Mouse (Mus musculus) megakaryocyte, embryonic 14.5 days (primary cell): Measurements from ENCODE around the gene Lcmt1.

Experiments used
- FLI1 ChIP-seq: IDR thresholded peaks from 2 replicates; pipeline ENCODE4 v1.6.1; 2012; ENCODE audit warnings: low read length, inconsistent platforms, mixed read lengths
- GATA1 ChIP-seq: IDR thresholded peaks from 3 replicates; pipeline ENCODE4 v1.6.1; 2012; ENCODE audit warnings: mixed read lengths, low read length, inconsistent platforms, borderline replicate concordance

- TF ChIP-seq GATA1 (no peak), FLI1 (no peak)
Measured at GRCm38 (mm10) chr7:123360185-123360584, 9.4 kb upstream of the Lcmt1 start.
